In the genomic region with DNA sequence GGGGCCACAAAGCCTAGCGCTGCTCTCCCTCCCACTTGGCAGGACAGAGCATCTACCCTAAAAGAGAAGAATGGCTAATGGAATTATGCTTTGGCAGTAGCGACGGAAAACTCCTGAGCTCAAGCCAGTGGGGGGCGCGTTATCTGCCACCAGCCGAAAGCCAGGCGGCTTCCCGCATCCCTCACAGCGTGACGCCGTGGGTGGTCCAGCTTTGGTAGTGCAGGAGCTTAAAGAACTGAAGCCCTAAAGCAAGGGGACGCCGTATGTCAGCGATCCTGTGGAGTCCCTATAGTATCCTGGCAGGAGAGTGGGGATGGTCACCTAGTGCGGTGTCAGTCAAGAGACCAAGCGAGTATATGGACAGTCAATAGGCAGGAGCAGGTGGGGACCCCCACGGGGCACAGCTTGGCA, we compare ENCODE assay signal across 8 mouse cellular contexts.
DNase-seq lines count a peak whose midpoint lies in the region; ATAC-seq and TF ChIP-seq lines count a peak whose summit lies in the region.

No protein-coding gene starts in this region.

- DNase-seq in ES-CJ7 (ENCODE audit: low read depth, low spot score): peak; percentile 70
- DNase-seq in brain, embryonic 18.5 days (ENCODE audit: low read depth, low spot score): peak; percentile 32
- peak; percentile 69 to 75 for DNase-seq in layer of hippocampus, adult 8-10 months (ENCODE audit: low spot score in 2 of 2)
- peak; percentile 42 for DNase-seq in lung, adult 2 months
- DNase-seq in yolk sac, embryonic 10.5 days (ENCODE audit: low spot score): peak; percentile 47

- no peak overlapping the region for H3K27ac ChIP-seq in forebrain, embryonic 13.5 days
- peak overlapping the region; percentile 54 for H3K27ac ChIP-seq in heart, embryonic 15.5 days
- H3K27ac ChIP-seq in olfactory bulb, adult 2 months (ENCODE audit: insufficient read depth, low read depth, low read length): no peak overlapping the region

- peaks cover 17% of the 10 kb centered on the region for H3K4me1 ChIP-seq in forebrain, embryonic 13.5 days
- H3K4me1 ChIP-seq in heart, embryonic 15.5 days (replicated peaks): peaks cover 19% of the 10 kb centered on the region
- no peaks in the 10 kb centered on the region for H3K4me1 ChIP-seq in lung, adult 2 months (ENCODE audit: control insufficient read depth, insufficient read depth, low read length)
- H3K4me1 ChIP-seq in olfactory bulb, adult 2 months (ENCODE audit: control insufficient read depth, insufficient read depth, low read length): peaks cover 15% of the 10 kb centered on the region

- H3K27me3 ChIP-seq in forebrain, embryonic 13.5 days: peaks cover 35% of the 10 kb centered on the region
- H3K27me3 ChIP-seq in heart, embryonic 15.5 days: no peaks in the 10 kb centered on the region

- H3K9me3 ChIP-seq in forebrain, embryonic 13.5 days (replicated peaks): no peaks in the 10 kb centered on the region
- no peaks in the 10 kb centered on the region for H3K9me3 ChIP-seq in heart, embryonic 15.5 days (replicated peaks)

- H3K36me3 ChIP-seq in forebrain, embryonic 13.5 days (ENCODE audit: poor library complexity, severe bottlenecking): peaks cover 7% of the 10 kb centered on the region; the same call in 1 of the 2 replicates
- H3K36me3 ChIP-seq in heart, embryonic 15.5 days: no peaks in the 10 kb centered on the region; the same call in 1 of the 2 replicates

- H3K4me3 ChIP-seq in forebrain, embryonic 13.5 days: peak overlapping the region; percentile 29
- peak overlapping the region; percentile 47 for H3K4me3 ChIP-seq in heart, embryonic 15.5 days
- peak overlapping the region; percentile 11 for H3K4me3 ChIP-seq in lung, adult 2 months (replicated peaks; ENCODE audit: extremely low read depth, low read depth, low read length)
- peak overlapping the region; percentile 22 for H3K4me3 ChIP-seq in olfactory bulb, adult 2 months (ENCODE audit: insufficient read depth, low read depth, low read length)

- ATAC-seq in forebrain, embryonic 13.5 days: peak; percentile 82
- ATAC-seq in heart, embryonic 15.5 days (replicated peaks; ENCODE audit: insufficient number of reproducible peaks, insufficient read depth, low FRiP score, low read depth): peak; percentile 47; the same call in 1 of the 2 replicates

- H3K4me2 ChIP-seq in forebrain, embryonic 13.5 days: peak overlapping the region; percentile 65
- H3K4me2 ChIP-seq in heart, embryonic 15.5 days: peak overlapping the region; percentile 90

- peak overlapping the region; percentile 41 for H3K9ac ChIP-seq in forebrain, embryonic 13.5 days
- H3K9ac ChIP-seq in heart, embryonic 15.5 days: peak overlapping the region; percentile 46

- 1% methylated on average over 17 of the region's 17 CpGs for WGBS in forebrain, embryonic 13.5 days
- 3% methylated on average over 17 of the region's 17 CpGs for WGBS in heart, embryonic 15.5 days
- WGBS in lung, adult 2 months: 11% methylated on average over 17 of the region's 17 CpGs
- 10% methylated on average over 17 of the region's 17 CpGs for WGBS in olfactory bulb, adult 2 months

- no peak for TF ChIP-seq CTCF in lung, adult 2 months (IDR thresholded peaks at IDR 0.05; ENCODE audit: insufficient read depth, low read length)
- TF ChIP-seq CTCF in olfactory bulb, adult 2 months (IDR thresholded peaks at IDR 0.05; ENCODE audit: insufficient read depth, low read depth, low read length): no peak

- TF ChIP-seq POLR2A in lung, adult 2 months (IDR thresholded peaks at IDR 0.05; ENCODE audit: borderline replicate concordance, extremely low read depth, low read depth, low read length): no peak
- no peak for TF ChIP-seq POLR2A in olfactory bulb, adult 2 months (IDR thresholded peaks at IDR 0.05; ENCODE audit: insufficient read depth, low read depth, low read length)
